Mouse (Mus musculus): ENCODE results near the gene Spop.

Gene Spop

DNA sequence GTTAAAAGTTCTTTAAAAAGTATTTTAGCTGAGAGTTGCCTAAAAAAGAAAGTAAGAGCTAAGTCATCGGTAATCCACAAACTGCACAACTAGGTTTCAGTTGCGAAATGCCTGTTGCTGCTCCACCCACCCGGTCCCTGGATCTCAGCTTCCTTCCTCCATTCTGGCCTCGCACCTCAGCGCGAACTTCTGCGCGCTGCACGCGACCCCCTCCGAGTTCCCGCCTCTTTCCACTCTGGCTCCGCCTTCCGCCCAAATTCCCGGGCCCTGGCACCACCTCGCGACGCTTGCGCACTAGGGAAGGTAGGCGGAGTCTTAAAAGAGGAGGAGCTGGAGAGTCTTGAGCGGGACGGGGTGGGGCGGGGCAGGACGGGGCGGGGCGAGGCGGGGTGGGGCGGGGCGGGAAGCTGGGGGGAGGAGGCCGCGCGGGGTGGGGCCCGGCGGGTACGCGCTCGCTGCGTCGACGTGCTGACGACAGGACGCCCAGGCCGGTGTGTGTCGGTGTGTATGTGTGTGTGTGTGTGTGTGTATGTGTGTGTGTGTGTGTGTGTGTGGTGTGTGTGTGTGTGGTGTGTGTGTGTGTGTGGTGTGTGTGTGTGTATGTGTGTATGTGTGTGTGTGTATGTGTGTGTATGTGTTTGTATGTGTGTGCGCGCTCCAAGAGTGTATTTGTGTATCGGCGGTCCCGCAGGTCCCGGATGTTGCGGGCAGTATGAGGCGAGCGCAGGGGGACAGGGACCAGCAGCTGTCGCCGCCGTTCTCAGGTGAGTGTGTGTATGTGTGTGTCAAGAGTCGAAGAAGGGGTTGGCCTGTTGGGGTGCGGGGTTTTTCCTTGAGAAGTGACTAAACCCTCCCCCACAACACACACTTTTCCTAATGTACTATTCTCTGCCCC is at the start of gene Spop:
Spop (plus strand) TSS at position 440 of the 895 bp plus-strand sequence.
- ChIA-PET CTCF (interaction anchor here (0.5 to 4.0 kb wide), 33 partner anchors 9 to 621 kb away, joined by 3 to 31 read pairs (median 5); partner anchors contain the start of genes Slc35b1 (in 2 of the 4), Nxph3 (in 1 of the 4) and Snf8 (in 1 of the 4)), POLR2A (interaction anchor here (0.5 to 6.0 kb wide), 88 partner anchors 7 to 662 kb away, joined by 3 to 55 read pairs (median 4); partner anchors contain the start of genes Kat7 (in 3 of the 4), Slc35b1 (in 3 of the 4), Phb (in 2 of the 4) and Atp5g1 (in 1 of the 4))

DNA sequence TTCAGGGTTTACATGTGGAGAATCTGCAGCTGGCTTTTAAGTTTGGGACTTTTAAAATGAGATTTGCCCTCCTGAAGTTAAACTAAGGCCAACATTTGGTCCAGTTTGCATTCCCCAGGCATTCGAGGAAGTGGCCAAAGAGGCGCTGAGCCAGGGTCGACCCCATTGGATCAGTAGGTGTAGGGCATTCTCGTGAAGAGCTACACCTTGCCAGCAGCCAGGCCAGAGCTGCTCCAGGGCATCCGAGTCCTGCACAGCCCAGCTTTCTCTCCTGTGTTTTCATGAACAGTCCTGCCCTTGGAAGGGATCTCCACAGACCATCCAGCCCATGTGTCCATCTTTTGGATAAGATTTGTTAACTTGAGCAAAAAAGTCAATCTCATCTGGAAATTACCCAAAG is 49.5 kb upstream of the Spop start:
- ChIA-PET CTCF (interaction anchor here in 2 of 4 experiments (0.6 kb wide), 2 partner anchors 168 to 277 kb away, joined by 3 read pairs; no protein-coding TSS in a partner anchor), POLR2A (interaction anchor here in 3 of 4 experiments (0.7 to 0.9 kb wide), 4 partner anchors 14 to 49 kb away, joined by 3 to 4 read pairs (median 3); partner anchors contain the start of gene Slc35b1 (in 1 of the 3))

DNA sequence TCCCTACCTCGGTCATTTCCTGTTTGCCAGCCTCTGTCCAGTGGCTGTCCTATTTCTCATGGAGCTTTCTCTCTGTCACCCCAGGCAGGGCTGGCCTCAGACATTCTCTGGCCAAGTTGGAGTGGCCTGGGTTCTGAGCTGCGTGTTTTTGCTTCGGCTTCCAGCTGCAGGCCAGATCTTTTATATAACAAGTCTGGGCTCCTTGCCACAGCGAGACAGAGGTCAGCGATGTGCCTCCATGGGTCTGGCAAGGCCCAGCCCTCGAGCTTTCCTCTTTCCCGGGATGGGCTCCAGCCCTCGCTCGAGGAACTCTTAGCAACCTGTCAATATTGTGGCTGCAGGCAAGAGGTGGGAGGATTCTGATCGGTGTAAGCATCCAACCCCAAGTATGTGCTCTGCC is 48.3 kb upstream of the Spop start:
- ChIA-PET POLR2A (interaction anchor here in 2 of 4 experiments (0.5 to 3.4 kb wide), 10 partner anchors 10 to 752 kb away, joined by 3 to 13 read pairs (median 4); partner anchors contain the start of genes Fam117a (in 1 of the 2), Kat7 (in 1 of the 2) and Slc35b1 (in 1 of the 2)), CTCF (interaction anchor here in 1 of 4 experiments (1.2 to 2.1 kb wide), 3 partner anchors 19 to 156 kb away, joined by 3 to 5 read pairs (median 4); partner anchors contain the start of gene Slc35b1)

DNA sequence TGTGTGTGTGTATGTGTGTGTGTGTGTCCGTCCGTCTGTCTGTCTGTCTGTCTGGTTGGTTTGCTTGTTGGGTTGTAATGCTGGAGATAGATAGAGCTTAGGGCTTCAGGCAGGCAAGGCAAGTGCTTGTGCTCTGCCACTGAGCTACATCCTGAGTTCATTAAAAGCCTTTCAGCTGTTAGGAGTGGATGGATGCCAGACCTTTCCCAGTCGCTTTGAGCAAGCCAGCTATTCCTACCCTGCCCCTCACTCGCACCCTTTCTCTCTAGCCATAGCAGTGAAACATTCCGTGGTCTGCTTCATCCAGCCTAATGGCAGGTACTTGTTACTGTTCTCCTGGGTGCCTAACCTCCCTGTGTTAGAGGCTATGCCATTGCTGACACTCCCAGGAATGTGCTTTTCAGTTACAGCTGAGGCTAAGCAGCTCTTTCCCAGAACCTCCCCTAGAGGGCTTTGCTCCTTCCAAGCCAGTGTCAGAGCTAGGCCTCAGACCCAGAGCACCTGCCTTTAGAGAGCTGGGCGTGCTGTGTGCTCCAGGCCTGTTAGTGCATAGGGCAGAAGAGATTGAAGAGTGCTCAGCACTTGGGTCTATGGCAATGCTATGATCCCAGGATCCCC is 47.5 kb upstream of the Spop start:
- CTCF ChIA-PET: interaction anchor here (0.5 to 2.1 kb wide), 8 partner anchors 10 to 1714 kb away, joined by 3 to 5 read pairs (median 4); partner anchors contain the start of gene Slc35b1 (in 1 of the 4)
- POLR2A ChIA-PET: interaction anchor here in 3 of 4 experiments (0.6 to 3.4 kb wide), 15 partner anchors 9 to 102 kb away, joined by 3 to 13 read pairs (median 4); partner anchors contain the start of genes Kat7 (in 2 of the 3), Fam117a (in 1 of the 3) and Slc35b1 (in 1 of the 3)

DNA sequence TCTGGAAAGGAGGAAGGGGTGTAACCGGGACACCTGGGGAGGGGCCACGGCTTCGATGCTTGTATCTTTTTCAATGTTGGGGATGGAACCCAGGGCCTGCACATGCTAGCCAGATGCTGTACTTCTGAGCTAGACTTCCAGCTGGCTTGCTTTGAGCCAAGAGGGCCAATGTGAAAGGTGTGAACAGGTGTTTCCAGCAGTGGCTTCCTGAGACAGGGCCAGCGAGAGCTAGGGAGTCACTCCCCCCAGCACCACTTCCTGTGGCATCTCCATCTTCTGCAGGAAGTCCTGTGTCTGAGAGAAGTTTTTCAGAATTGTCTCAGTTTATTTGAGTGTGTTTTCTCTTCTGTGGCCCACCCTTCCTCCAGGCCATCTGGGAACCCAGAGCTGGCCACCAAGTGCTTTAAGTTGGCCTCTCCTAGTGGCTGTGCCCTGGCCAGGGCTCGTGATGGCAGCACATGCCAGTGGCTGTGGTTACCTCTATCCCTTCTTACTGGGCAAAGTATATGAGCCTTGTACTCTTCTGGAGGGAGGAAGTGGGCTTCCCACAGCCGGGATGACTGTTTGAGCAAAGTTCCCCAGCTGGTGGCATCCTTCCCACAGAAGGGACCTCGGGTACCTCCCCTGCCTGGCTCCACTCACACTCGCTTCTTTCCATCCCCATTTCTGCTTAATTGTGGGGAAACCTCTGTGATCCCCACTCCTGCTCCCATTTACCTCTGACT is 46.7 kb upstream of the Spop start:
- ChIA-PET POLR2A (interaction anchor here (0.5 to 3.4 kb wide), 12 partner anchors 8 to 314 kb away, joined by 3 to 13 read pairs (median 4); partner anchors contain the start of genes Kat7 (in 2 of the 4) and Fam117a (in 1 of the 4)), CTCF (interaction anchor here in 3 of 4 experiments (0.5 to 2.1 kb wide), 8 partner anchors 9 to 1713 kb away, joined by 3 to 5 read pairs (median 3); no protein-coding TSS in a partner anchor)

DNA sequence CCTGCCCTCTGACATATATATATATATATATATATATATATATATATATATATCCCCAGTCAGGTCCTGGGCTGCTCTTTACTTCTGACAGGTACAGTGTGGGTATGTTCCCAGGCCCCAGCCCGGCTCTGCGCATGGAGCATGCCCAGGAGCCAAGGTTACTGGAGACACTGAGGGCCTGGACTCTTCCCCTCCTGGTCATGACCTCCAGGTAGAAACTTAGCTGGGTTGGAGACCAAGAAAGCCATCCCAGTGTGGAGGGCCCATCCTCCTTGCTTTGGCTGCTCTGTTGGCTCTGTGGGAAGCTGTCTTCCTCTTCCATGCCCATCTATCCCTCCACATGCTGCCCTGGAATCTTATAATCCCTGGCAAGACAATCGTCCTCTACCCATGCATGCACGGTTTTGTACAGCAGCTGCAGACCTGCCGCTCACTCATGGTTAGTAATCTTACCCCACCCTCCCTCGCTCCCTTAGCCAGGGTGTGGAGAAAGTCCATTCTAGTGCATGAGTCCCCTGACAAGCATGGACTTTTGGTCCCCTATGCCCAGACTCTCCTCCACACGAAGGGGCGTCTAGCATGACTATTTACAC is 45.6 kb upstream of the Spop start:
- CTCF ChIA-PET: interaction anchor here in 2 of 4 experiments (0.6 to 0.7 kb wide), 2 partner anchors 20 to 34 kb away, joined by 3 read pairs; no protein-coding TSS in a partner anchor

DNA sequence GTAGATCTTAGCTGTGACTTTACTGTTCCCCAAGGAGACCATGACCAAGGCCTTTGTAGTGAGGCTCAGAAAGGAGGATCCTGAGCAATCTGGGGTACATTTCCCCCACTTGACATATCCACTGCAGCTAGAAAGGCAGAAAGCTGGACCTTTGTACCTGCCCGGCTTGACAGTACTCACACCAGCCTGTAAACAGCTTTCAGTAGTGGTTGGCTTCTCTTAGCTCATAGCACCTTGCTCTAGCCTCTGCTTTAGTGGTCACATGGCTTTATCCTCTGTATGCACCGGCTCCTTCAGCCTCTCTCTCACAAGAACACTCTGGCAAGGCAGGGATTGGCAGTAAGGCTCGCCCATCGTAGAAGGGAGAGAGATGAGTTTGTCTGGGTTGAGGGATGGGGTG is 45.0 kb upstream of the Spop start:
- ChIA-PET POLR2A (interaction anchor here in 2 of 4 experiments (1.1 to 3.4 kb wide), 6 partner anchors 10 to 59 kb away, joined by 3 to 13 read pairs (median 4); partner anchors contain the start of gene Kat7 (in 1 of the 2)), CTCF (interaction anchor here in 2 of 4 experiments (0.6 to 0.7 kb wide), 2 partner anchors 20 to 34 kb away, joined by 3 read pairs; no protein-coding TSS in a partner anchor)

More for the DNA sequence above, 45.6 kb upstream of the Spop start:
- POLR2A ChIA-PET: interaction anchor here in 3 of 4 experiments (0.5 to 3.4 kb wide), 6 partner anchors 9 to 313 kb away, joined by 3 to 13 read pairs (median 4); no protein-coding TSS in a partner anchor

DNA sequence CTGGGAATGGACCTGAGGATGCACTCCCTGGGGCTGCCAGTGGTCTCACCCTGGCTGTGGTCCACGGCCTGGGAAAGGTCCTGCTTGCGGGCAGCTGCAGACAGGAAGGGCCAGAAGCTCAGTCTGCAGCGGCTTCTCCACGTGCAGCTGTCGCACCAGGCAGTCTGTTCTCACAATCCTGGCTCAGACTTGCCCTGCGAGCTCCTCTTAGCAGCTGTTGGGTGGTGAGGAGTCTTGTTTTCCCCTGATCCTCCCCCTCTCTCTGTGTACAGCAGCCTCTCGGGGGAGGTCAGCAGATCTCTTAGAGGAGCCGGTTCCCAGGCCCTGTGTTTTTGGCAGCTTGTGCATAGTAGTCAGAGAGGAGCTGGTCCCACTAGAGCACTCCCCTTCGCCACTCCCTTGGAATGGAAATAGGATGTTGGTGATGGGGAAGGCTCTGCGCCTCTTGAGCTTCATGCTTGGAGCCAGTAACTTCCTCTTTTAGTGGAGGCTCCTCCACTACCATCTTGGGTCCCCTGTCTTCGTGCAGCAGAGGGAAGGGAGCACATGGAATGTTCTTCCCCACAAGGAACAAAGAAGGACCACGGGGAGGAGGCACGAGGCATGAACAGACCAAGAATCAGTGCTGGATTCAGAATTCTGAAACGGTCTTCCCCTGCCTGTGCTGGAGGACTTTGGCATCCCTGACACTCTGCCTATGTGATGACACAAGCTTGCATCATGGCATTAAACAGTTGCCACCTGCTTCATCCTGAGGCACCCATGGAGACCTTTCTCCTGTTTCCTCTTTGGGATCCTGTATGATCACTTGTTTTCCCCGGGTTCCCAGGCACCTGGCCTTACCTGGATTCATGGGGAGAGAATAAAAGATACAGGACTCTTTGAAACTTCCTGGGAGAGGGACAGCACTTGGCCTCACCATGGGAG is 43.7 kb upstream of the Spop start:
- CTCF ChIA-PET: interaction anchor here in 2 of 4 experiments (1.1 to 1.7 kb wide), 3 partner anchors 14 to 151 kb away, joined by 3 to 7 read pairs (median 4); partner anchors contain the start of gene Slc35b1 (in 1 of the 2)
- POLR2A ChIA-PET: interaction anchor here in 2 of 4 experiments (0.7 to 2.3 kb wide), 13 partner anchors 9 to 61 kb away, joined by 3 to 9 read pairs (median 3); partner anchors contain the start of genes Kat7 (in 1 of the 2), Slc35b1 (in 1 of the 2) and Spop (in 1 of the 2)

DNA sequence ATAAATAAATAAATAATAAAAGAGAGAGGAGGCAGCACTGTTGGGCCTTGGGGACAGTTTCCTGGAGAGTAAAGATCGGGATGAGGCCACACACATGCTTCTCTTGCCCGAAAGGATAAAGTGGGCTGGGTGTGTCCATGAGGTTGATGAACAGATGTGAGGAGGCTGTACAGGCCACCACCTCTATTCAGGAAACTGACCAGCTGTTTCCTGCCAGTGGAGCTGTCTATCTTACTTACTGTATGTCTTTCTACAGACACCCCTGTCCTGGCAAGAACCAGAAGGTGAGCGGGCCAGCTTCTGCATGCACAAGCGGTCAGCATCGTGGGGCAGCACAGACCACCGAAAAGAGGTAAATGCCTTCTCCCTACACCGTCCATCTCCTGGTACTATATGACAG is 42.7 kb upstream of the Spop start:
- ChIA-PET CTCF (interaction anchor here in 3 of 4 experiments (0.6 to 1.7 kb wide), 4 partner anchors 21 to 150 kb away, joined by 3 to 7 read pairs (median 4); no protein-coding TSS in a partner anchor), POLR2A (interaction anchor here in 2 of 4 experiments (0.9 to 2.3 kb wide), 5 partner anchors 11 to 62 kb away, joined by 3 to 9 read pairs (median 4); partner anchors contain the start of genes Kat7 (in 1 of the 2) and Slc35b1 (in 1 of the 2))

DNA sequence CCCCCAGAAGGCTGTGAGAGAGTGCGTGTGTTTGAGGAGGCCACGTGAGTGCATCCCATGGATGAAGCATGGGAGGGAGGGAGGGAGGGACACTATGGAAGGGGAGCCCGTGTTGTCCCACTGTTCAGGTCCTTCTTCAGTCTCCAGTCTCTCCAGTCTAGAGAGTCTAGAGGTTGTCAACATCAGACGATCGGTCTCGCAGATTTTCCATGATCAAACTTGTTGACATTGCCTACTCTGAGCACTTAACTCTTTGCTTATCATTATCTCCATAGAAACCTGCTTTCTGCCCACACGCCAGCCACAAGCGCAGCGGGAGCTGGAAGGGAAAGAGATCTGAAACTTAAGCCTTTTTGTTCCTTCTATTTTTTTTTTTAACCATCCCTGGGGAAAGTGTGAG is 35.0 kb upstream of the Spop start:
- ChIA-PET CTCF (interaction anchor here in 2 of 4 experiments (0.6 to 1.4 kb wide), 2 partner anchors 12 to 76 kb away, joined by 3 read pairs; no protein-coding TSS in a partner anchor), POLR2A (interaction anchor here in 3 of 4 experiments (0.7 to 1.5 kb wide), 5 partner anchors 9 to 69 kb away, joined by 3 to 4 read pairs (median 4); partner anchors contain the start of genes Kat7 (in 1 of the 3) and Spop (in 1 of the 3))

DNA sequence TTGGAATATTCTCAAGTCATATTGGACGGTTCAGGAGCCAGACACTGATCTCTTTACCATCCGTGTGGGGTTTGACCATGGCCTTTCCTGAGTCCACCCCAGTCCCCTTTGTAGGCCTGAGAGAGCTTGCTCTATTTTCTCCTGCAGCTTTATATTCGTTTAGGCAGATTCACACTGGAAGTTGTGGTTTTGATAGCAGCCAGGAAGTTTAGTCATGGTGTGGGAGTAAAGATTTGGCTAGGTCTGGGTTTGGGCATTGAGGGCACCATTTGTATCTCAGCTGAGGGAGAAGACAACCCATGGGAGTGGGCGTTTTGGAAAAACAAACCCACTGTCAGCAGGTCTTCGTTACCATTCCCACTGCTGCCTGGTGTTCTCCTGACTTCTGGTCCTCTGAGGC is 34.3 kb upstream of the Spop start:
- ChIA-PET CTCF (interaction anchor here in 2 of 4 experiments (1.1 to 2.0 kb wide), 3 partner anchors 13 to 142 kb away, joined by 3 to 8 read pairs (median 8); no protein-coding TSS in a partner anchor), POLR2A (interaction anchor here in 2 of 4 experiments (0.7 to 1.5 kb wide), 6 partner anchors 10 to 69 kb away, joined by 3 to 4 read pairs (median 3); partner anchors contain the start of genes Kat7 (in 1 of the 2) and Spop (in 1 of the 2))

DNA sequence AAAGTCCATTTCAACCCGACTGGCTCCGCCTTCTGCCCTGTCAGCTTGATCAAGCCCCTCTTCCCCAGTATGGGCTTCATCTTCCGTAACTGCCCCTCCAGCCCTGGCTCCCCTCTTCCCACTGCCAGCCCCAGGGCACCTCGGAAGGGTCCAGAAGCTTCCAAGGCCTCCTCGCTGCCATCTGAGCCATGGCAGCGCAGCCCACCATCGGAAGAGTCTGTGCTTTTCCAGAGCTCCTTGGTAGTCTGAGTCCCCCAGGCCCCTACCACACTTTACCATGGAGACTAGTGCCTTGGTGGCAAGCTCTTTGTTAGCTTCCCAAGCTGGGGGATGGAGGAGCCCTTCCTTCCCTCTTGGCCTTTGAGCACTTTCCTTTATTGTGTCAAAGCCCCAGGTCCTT is 33.2 kb upstream of the Spop start:
- ChIA-PET CTCF (interaction anchor here (0.9 to 2.0 kb wide), 6 partner anchors 25 to 141 kb away, joined by 3 to 8 read pairs (median 5); no protein-coding TSS in a partner anchor), POLR2A (interaction anchor here in 1 of 4 experiments (0.5 kb wide), 1 partner anchor 60 kb away, joined by 4 read pairs; no protein-coding TSS in a partner anchor)

DNA sequence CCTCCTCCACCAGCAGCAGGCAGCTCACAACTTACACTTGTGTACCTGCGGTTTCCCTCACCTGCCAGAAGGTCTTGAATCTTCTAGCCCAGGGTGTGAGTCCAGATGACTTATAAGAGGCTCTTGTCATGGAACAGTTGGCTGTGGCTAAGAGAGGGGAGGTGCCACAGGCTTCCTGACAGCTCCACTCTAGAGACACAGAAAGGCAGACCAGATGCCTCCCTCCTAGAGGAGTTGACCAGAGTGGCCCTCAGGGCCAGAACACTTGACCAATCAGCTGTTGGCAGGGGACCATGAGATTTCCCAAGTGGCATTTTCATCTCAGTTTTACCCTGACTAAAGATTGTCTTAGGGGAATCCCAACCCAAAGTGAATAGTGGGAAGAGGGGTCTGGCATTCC is 32.7 kb upstream of the Spop start:
- ChIA-PET CTCF (interaction anchor here (0.9 to 2.0 kb wide), 5 partner anchors 25 to 140 kb away, joined by 3 to 8 read pairs (median 4); no protein-coding TSS in a partner anchor), POLR2A (interaction anchor here in 2 of 4 experiments (0.5 to 1.4 kb wide), 2 partner anchors 8 to 60 kb away, joined by 4 read pairs; no protein-coding TSS in a partner anchor)

DNA sequence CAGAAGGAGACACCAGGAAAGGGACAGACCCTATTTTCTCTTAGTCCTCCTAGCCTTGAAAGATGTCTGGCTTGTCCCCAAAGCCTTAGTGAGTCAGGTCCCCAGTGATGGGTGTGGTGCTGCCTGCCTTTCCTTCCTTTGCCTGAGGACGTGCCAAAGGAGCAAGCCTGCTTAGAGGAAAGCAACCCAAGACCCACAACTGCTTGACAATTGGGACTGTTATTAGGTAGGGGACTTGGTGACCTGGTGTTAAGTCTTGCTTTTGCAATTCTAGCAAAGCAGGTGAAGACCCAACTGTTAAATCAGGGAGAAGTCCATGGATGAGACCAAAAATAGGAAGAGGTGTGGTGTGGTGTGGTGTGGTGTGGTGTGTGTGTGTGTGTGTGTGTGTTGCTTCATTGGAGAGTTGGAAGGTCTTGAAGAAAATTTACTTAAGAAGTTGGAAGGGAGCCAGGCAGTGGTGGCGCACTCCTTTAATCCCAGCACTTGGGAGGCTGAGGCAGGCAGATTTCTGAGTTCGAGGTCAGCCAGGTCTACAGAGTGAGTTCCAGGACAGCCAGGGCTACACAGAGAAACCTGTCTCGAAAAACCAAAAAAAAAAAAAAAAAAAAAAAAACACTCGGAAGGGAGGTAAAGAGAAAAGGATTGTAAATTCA is 30.4 kb upstream of the Spop start:
- CTCF ChIA-PET: interaction anchor here (0.5 to 7.8 kb wide), 25 partner anchors 10 to 148 kb away, joined by 3 to 81 read pairs (median 5); partner anchors contain the start of genes Nxph3 (in 1 of the 4) and Spop (in 1 of the 4)
- POLR2A ChIA-PET: interaction anchor here (0.7 to 3.5 kb wide), 36 partner anchors 7 to 692 kb away, joined by 3 to 56 read pairs (median 7); partner anchors contain the start of genes Kat7 (in 2 of the 4), Spop (in 2 of the 4), Atp5g1 (in 1 of the 4) and Fam117a (in 1 of the 4)

All from embryonic stem cell, embryonic (primary cell).